Mouse (Mus musculus): Measurements from ENCODE around the gene Chd9. TPM values are rescaled to one million over a fixed set of nuclear protein-coding genes. Genes with fewer than 3 reads are reported as not detected.

Chd9 gene
- polyA plus RNA-seq, 1 experiment from 2014 or later: 81.4 TPM

- WGBS: 87% methylated on average over 5 of the region's 5 CpGs
These were observed 266.0 kb downstream of the Chd9 start for GRCm38 (mm10) chr8:91094135-91094534.

GRCm38 (mm10) chr8:91098106-91098505 is 270.0 kb downstream of the Chd9 start:
- Histone ChIP-seq H3K27me3 (replicated peaks) (no peaks in the 10 kb centered on the region), H3K4me3 (no peak overlapping the region), H3K4me1 (no peaks in the 10 kb centered on the region), H3K4me2 (replicated peaks) (no peak overlapping the region), H3K36me3 (peaks cover 35% of the 10 kb centered on the region), H3K9ac (no peak overlapping the region), H3K9me3 (no peaks in the 10 kb centered on the region), H3K27ac (no peak overlapping the region)
- WGBS: 91% methylated on average over 6 of the region's 6 CpGs
- ATAC-seq (ENCODE audit: low FRiP score, low read depth): no peak

More at GRCm38 (mm10) chr8:91094135-91094534, 266.0 kb downstream of the Chd9 start:
- no peak overlapping the region for H3K4me3 ChIP-seq
- H3K4me1 ChIP-seq: no peaks in the 10 kb centered on the region
- H3K4me2 ChIP-seq (replicated peaks): no peak overlapping the region
- no peaks in the 10 kb centered on the region for H3K27me3 ChIP-seq (replicated peaks)
- ATAC-seq (ENCODE audit: low FRiP score, low read depth): no peak
- no peak overlapping the region for H3K27ac ChIP-seq
- H3K9me3 ChIP-seq: no peaks in the 10 kb centered on the region
- peaks cover 41% of the 10 kb centered on the region for H3K36me3 ChIP-seq
- no peak overlapping the region for H3K9ac ChIP-seq

Small RNA genes within 50 kb of the gene (microRNA-seq; reads per million reads assigned to microRNA genes)
- not detected for gene Gm44382

Other genes with a start within 250 kb of the Chd9 start
- gene Gm19935, start 11.0 kb upstream of the Chd9 start, polyA plus RNA-seq (2016; fragmentation: Nextera tagmentation; extraction: Ambion mirVana): 0.47 and 0.69 TPM in 2 replicates
- 17.0 and 19.4 TPM in 2 replicates for gene Rbl2, start 241.7 kb downstream of the Chd9 start, polyA plus RNA-seq (2016; fragmentation: Nextera tagmentation; extraction: Ambion mirVana)

Measured in neural tube, embryonic 12.5 days (tissue).